Mouse (Mus musculus): ENCODE results near the gene Limch1. TPM values are rescaled to one million over a fixed set of nuclear protein-coding genes. Genes with fewer than 3 reads are reported as not detected.

Limch1 gene
- polyA plus RNA-seq, 1 experiment from 2014 or later: 12.7 TPM

GRCm38 (mm10) chr5:66968059-66968833 is 222.6 kb downstream of the Limch1 start:
- 0 out of 2 replicates have a peak overlapping the region, but pooled peaks have one; percentile 15 for H3K27ac ChIP-seq (ENCODE audit: low read length)

GRCm38 (mm10) chr5:66968925-66969711 is 223.5 kb downstream of the Limch1 start:
- Histone ChIP-seq H3K27me3 (ENCODE audit: control insufficient read depth, insufficient read depth, low read length) (no peaks in the 10 kb centered on the region), H3K9ac (replicated peaks; ENCODE audit: low read depth, low read length) (no peak overlapping the region), H3K4me2 (replicated peaks; ENCODE audit: low read depth, low read length) (0 out of 2 replicates have a peak overlapping the region, but pooled peaks have one; percentile 12), H3K4me3 (ENCODE audit: low read depth, low read length) (no peak overlapping the region; the same call in 1 of the 2 replicates), H3K27ac (ENCODE audit: low read length) (no peak overlapping the region), H3K36me3 (ENCODE audit: control insufficient read depth, insufficient read depth, low read length) (no peaks in the 10 kb centered on the region), H3K4me1 (ENCODE audit: control insufficient read depth, insufficient read depth, low read length) (peaks cover 4% of the 10 kb centered on the region; the same call in 1 of the 2 replicates), H3K9me3 (ENCODE audit: control insufficient read depth, low read depth, low read length) (no peaks in the 10 kb centered on the region)
- 63% methylated on average over 19 of the region's 19 CpGs for WGBS
- no peak for ATAC-seq (ENCODE audit: insufficient number of reproducible peaks, insufficient read depth, low FRiP score, low read depth)

More at GRCm38 (mm10) chr5:66968059-66968833, 222.6 kb downstream of the Limch1 start:
- no peaks in the 10 kb centered on the region for H3K27me3 ChIP-seq (ENCODE audit: control insufficient read depth, insufficient read depth, low read length)
- no peak overlapping the region for H3K9ac ChIP-seq (replicated peaks; ENCODE audit: low read depth, low read length)
- peak; percentile 37; the same call in 1 of the 2 replicates for ATAC-seq (ENCODE audit: insufficient number of reproducible peaks, insufficient read depth, low FRiP score, low read depth)
- peak overlapping the region; percentile 12; the same call in 1 of the 2 replicates for H3K4me3 ChIP-seq (ENCODE audit: low read depth, low read length)
- peak overlapping the region; percentile 36 for H3K4me2 ChIP-seq (replicated peaks; ENCODE audit: low read depth, low read length)
- H3K36me3 ChIP-seq (ENCODE audit: control insufficient read depth, insufficient read depth, low read length): no peaks in the 10 kb centered on the region
- WGBS: 15% methylated on average over 23 of the region's 23 CpGs
- H3K9me3 ChIP-seq (ENCODE audit: control insufficient read depth, low read depth, low read length): no peaks in the 10 kb centered on the region
- H3K4me1 ChIP-seq (ENCODE audit: control insufficient read depth, insufficient read depth, low read length): peaks cover 4% of the 10 kb centered on the region; the same call in 1 of the 2 replicates

DNA sequence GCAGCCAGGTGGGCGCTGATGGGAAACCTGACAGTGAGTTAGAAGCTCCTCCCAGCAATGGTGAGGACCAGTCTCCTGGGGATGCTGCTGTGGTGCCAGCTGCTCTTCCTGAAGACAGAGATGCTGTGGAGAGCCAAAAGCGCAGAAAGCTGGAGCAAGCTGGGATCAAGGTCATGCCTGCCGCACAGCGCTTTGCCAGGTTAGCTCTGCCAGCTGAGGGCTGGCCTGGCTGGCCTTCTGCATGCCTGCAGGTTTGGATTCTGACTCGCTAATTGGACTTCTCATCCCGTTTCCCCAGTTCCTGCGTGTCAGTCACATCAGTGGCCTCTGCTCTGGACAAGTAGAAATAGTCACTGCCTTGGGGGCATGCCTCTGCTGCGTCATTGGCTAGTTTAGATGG is 230.0 kb downstream of the Limch1 start:
- Histone ChIP-seq H3K9ac (replicated peaks; ENCODE audit: low read depth, low read length) (no peak overlapping the region), H3K4me1 (ENCODE audit: control insufficient read depth, insufficient read depth, low read length) (no peaks in the 10 kb centered on the region), H3K27ac (ENCODE audit: low read length) (no peak overlapping the region), H3K4me2 (replicated peaks; ENCODE audit: low read depth, low read length) (no peak overlapping the region), H3K9me3 (ENCODE audit: control insufficient read depth, low read depth, low read length) (no peaks in the 10 kb centered on the region), H3K4me3 (ENCODE audit: low read depth, low read length) (no peak overlapping the region), H3K36me3 (ENCODE audit: control insufficient read depth, insufficient read depth, low read length) (no peaks in the 10 kb centered on the region), H3K27me3 (ENCODE audit: control insufficient read depth, insufficient read depth, low read length) (no peaks in the 10 kb centered on the region)
- ATAC-seq (ENCODE audit: insufficient number of reproducible peaks, insufficient read depth, low FRiP score, low read depth): no peak
- WGBS: 92% methylated on average over 8 of the region's 8 CpGs

DNA sequence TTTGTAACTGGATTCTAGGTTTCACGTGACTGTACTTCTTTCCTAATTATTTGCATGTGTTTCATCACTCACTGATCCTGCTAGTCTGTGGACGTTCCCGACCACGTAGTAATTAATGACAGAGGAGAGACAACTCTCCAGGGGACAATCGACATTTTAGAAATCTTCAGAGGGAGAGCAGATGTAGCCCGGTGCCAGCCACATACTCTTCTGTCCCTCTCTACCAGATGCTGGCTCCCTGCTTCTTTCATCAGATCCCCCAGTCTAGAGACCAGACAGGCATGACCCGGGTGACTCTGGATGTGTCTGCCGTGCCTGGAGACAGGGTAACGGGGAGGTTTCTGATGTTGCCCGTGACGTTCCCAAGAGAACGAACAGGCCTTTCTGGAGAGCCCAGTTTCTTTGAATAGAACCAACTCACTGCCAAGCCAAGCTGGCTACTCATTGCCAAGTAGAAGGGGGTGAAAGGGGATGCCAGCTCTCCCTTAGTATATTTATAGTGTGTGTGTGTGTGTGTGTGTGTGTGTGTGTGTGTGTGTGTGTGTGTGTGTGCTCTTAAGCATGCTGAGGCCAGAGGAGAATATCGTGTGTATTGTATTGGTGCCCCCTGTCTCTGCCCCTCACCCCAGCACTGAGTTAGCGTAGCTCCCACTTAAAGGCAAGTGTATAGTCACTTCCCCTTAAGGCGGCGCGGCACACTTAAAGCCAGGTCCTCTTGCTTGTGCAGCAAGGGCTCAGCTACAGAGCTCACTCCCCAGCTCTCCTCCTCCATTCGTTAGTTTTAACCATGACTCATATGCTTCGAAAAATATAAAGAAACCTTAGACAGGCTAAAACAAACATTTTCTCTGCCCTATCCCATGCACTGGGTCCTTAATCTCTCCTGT is 233.9 kb downstream of the Limch1 start:
- no peaks in the 10 kb centered on the region for H3K4me1 ChIP-seq (ENCODE audit: control insufficient read depth, insufficient read depth, low read length)
- 0 out of 2 replicates have a peak, but pooled peaks have one; percentile 33 for ATAC-seq (ENCODE audit: insufficient number of reproducible peaks, insufficient read depth, low FRiP score, low read depth)
- no peak overlapping the region for H3K4me3 ChIP-seq (ENCODE audit: low read depth, low read length)
- 58% methylated on average over 19 of the region's 19 CpGs for WGBS
- no peak overlapping the region for H3K9ac ChIP-seq (replicated peaks; ENCODE audit: low read depth, low read length)
- no peak overlapping the region for H3K4me2 ChIP-seq (replicated peaks; ENCODE audit: low read depth, low read length)
- no peak overlapping the region for H3K27ac ChIP-seq (ENCODE audit: low read length)
- no peaks in the 10 kb centered on the region for H3K27me3 ChIP-seq (ENCODE audit: control insufficient read depth, insufficient read depth, low read length)
- H3K9me3 ChIP-seq (ENCODE audit: control insufficient read depth, low read depth, low read length): no peaks in the 10 kb centered on the region
- H3K36me3 ChIP-seq (ENCODE audit: control insufficient read depth, insufficient read depth, low read length): no peaks in the 10 kb centered on the region

DNA sequence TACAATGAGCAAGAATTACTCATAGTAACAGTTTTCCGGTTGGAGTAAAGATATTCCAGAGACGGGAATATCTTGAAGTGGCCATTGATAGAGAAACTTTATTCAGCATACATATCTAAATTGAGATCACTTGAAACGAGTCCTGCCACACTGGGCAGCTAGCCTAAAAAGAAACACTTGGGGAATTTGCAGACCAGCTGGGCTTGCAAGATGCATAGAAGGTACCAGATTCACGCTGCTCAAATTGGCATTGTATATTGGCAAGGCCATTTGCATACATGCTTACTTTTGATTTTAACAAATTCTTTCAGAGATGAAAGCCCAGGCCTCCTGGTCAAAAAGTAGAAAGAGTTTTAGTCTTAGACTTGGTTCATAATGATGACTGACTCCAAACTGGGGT is 235.2 kb downstream of the Limch1 start:
- no peaks in the 10 kb centered on the region for H3K4me1 ChIP-seq (ENCODE audit: control insufficient read depth, insufficient read depth, low read length)
- 85% methylated on average over 4 of the region's 4 CpGs for WGBS
- ATAC-seq (ENCODE audit: insufficient number of reproducible peaks, insufficient read depth, low FRiP score, low read depth): no peak
- no peak overlapping the region for H3K9ac ChIP-seq (replicated peaks; ENCODE audit: low read depth, low read length)
- H3K36me3 ChIP-seq (ENCODE audit: control insufficient read depth, insufficient read depth, low read length): no peaks in the 10 kb centered on the region
- no peaks in the 10 kb centered on the region for H3K9me3 ChIP-seq (ENCODE audit: control insufficient read depth, low read depth, low read length)
- H3K4me3 ChIP-seq (ENCODE audit: low read depth, low read length): no peak overlapping the region
- H3K4me2 ChIP-seq (replicated peaks; ENCODE audit: low read depth, low read length): no peak overlapping the region
- no peaks in the 10 kb centered on the region for H3K27me3 ChIP-seq (ENCODE audit: control insufficient read depth, insufficient read depth, low read length)
- no peak overlapping the region for H3K27ac ChIP-seq (ENCODE audit: low read length)

GRCm38 (mm10) chr5:66983104-66983503 is 237.5 kb downstream of the Limch1 start:
- no peaks in the 10 kb centered on the region for H3K36me3 ChIP-seq (ENCODE audit: control insufficient read depth, insufficient read depth, low read length)
- no peak overlapping the region for H3K4me3 ChIP-seq (ENCODE audit: low read depth, low read length)
- no peak overlapping the region for H3K9ac ChIP-seq (replicated peaks; ENCODE audit: low read depth, low read length)
- no peaks in the 10 kb centered on the region for H3K9me3 ChIP-seq (ENCODE audit: control insufficient read depth, low read depth, low read length)
- ATAC-seq (ENCODE audit: insufficient number of reproducible peaks, insufficient read depth, low FRiP score, low read depth): no peak
- WGBS: 83% methylated on average over 5 of the region's 5 CpGs
- H3K4me1 ChIP-seq (ENCODE audit: control insufficient read depth, insufficient read depth, low read length): no peaks in the 10 kb centered on the region
- H3K27ac ChIP-seq (ENCODE audit: low read length): no peak overlapping the region
- H3K27me3 ChIP-seq (ENCODE audit: control insufficient read depth, insufficient read depth, low read length): no peaks in the 10 kb centered on the region
- no peak overlapping the region for H3K4me2 ChIP-seq (replicated peaks; ENCODE audit: low read depth, low read length)

- no peak for ATAC-seq (ENCODE audit: insufficient number of reproducible peaks, insufficient read depth, low FRiP score, low read depth)
- Histone ChIP-seq H3K36me3 (ENCODE audit: control insufficient read depth, insufficient read depth, low read length) (no peaks in the 10 kb centered on the region), H3K9ac (replicated peaks; ENCODE audit: low read depth, low read length) (no peak overlapping the region), H3K27me3 (ENCODE audit: control insufficient read depth, insufficient read depth, low read length) (no peaks in the 10 kb centered on the region), H3K27ac (ENCODE audit: low read length) (no peak overlapping the region), H3K4me3 (ENCODE audit: low read depth, low read length) (no peak overlapping the region), H3K4me2 (replicated peaks; ENCODE audit: low read depth, low read length) (no peak overlapping the region), H3K9me3 (ENCODE audit: control insufficient read depth, low read depth, low read length) (no peaks in the 10 kb centered on the region), H3K4me1 (ENCODE audit: control insufficient read depth, insufficient read depth, low read length) (no peaks in the 10 kb centered on the region)
- 82% methylated on average over 4 of the region's 4 CpGs for WGBS
These were observed 243.3 kb downstream of the Limch1 start for GRCm38 (mm10) chr5:66988926-66989325.

- Histone ChIP-seq H3K4me1 (ENCODE audit: control insufficient read depth, insufficient read depth, low read length) (no peaks in the 10 kb centered on the region), H3K4me2 (replicated peaks; ENCODE audit: low read depth, low read length) (no peak overlapping the region), H3K4me3 (ENCODE audit: low read depth, low read length) (no peak overlapping the region), H3K9ac (replicated peaks; ENCODE audit: low read depth, low read length) (no peak overlapping the region), H3K9me3 (ENCODE audit: control insufficient read depth, low read depth, low read length) (no peaks in the 10 kb centered on the region), H3K36me3 (ENCODE audit: control insufficient read depth, insufficient read depth, low read length) (no peaks in the 10 kb centered on the region), H3K27me3 (ENCODE audit: control insufficient read depth, insufficient read depth, low read length) (no peaks in the 10 kb centered on the region), H3K27ac (ENCODE audit: low read length) (no peak overlapping the region)
- no peak for ATAC-seq (ENCODE audit: insufficient number of reproducible peaks, insufficient read depth, low FRiP score, low read depth)
- WGBS: 75% methylated on average over 7 of the region's 7 CpGs
These were observed 243.9 kb downstream of the Limch1 start for GRCm38 (mm10) chr5:66989531-66989930.

Measured in stomach, embryonic 14.5 days (tissue).